Mouse (Mus musculus): ENCODE measurements around the gene Faap20. TPM values are rescaled to one million over a fixed set of nuclear protein-coding genes. Genes with fewer than 3 reads are reported as not detected.

The Faap20 gene
- total and polyA plus RNA-seq, 2 experiments from 2014 or later, result 60.8 to 61.4 TPM

GRCm38 (mm10) chr4:155267047-155267543 lies 17.5 kb downstream of the Faap20 start:
- no peaks in the 10 kb centered on the region for H3K9me3 ChIP-seq (ENCODE audit: low read length)
- no peak overlapping the region for H3K4me2 ChIP-seq (ENCODE audit: low read depth, low read length)
- H3K4me1 ChIP-seq (ENCODE audit: insufficient read depth, low read length), result no peaks in the 10 kb centered on the region
- no peaks in the 10 kb centered on the region for H3K27me3 ChIP-seq (ENCODE audit: insufficient read depth, low read length)
- no peak overlapping the region for H3K27ac ChIP-seq
- no peak overlapping the region for H3K4me3 ChIP-seq (ENCODE audit: low read length)
- DNase-seq (ENCODE audit: low spot score) (no peak), ATAC-seq (no peak)
- TF ChIP-seq CTCF (IDR thresholded peaks at IDR 0.05; ENCODE audit: low read depth), result no peak
- no peak overlapping the region for H3K9ac ChIP-seq (replicated peaks; ENCODE audit: low read length)
- 73% methylated on average over 7 of the region's 7 CpGs for WGBS
- 0 out of 2 replicates have a peak, but pooled peaks cover 3% of the 10 kb centered on the region for H3K36me3 ChIP-seq (ENCODE audit: insufficient read depth, low read length)

GRCm38 (mm10) chr4:155267639-155268175 lies 18.1 kb downstream of the Faap20 start:
- no peak for ATAC-seq
- H3K27me3 ChIP-seq (ENCODE audit: insufficient read depth, low read length), result no peaks in the 10 kb centered on the region
- DNase-seq (ENCODE audit: low spot score), result no peak
- H3K4me2 ChIP-seq (ENCODE audit: low read depth, low read length), result no peak overlapping the region
- 0 out of 2 replicates have a peak, but pooled peaks cover 3% of the 10 kb centered on the region for H3K36me3 ChIP-seq (ENCODE audit: insufficient read depth, low read length)
- H3K4me3 ChIP-seq (ENCODE audit: low read length), result no peak overlapping the region
- H3K9me3 ChIP-seq (ENCODE audit: low read length), result no peaks in the 10 kb centered on the region
- TF ChIP-seq CTCF (IDR thresholded peaks at IDR 0.05; ENCODE audit: low read depth), result no peak
- H3K9ac ChIP-seq (replicated peaks; ENCODE audit: low read length), result no peak overlapping the region
- H3K4me1 ChIP-seq (ENCODE audit: insufficient read depth, low read length), result no peaks in the 10 kb centered on the region
- H3K27ac ChIP-seq, result no peak overlapping the region
- whole genome bisulfite sequencing, result 49% methylated on average over 12 of the region's 12 CpGs

- H3K4me1 ChIP-seq (ENCODE audit: insufficient read depth, low read length), result no peaks in the 10 kb centered on the region
- no peaks in the 10 kb centered on the region for H3K9me3 ChIP-seq (ENCODE audit: low read length)
- H3K4me2 ChIP-seq (ENCODE audit: low read depth, low read length), result no peak overlapping the region
- WGBS, result 41% methylated on average over 5 of the region's 5 CpGs
- H3K4me3 ChIP-seq (ENCODE audit: low read length), result no peak overlapping the region
- DNase-seq (ENCODE audit: low spot score) (peak; percentile 31), ATAC-seq (no peak)
- no peak overlapping the region for H3K27ac ChIP-seq
- H3K9ac ChIP-seq (replicated peaks; ENCODE audit: low read length), result no peak overlapping the region
- H3K27me3 ChIP-seq (ENCODE audit: insufficient read depth, low read length), result no peaks in the 10 kb centered on the region
- peak; percentile 63 for TF ChIP-seq CTCF (IDR thresholded peaks at IDR 0.05; ENCODE audit: low read depth)
- H3K36me3 ChIP-seq (ENCODE audit: insufficient read depth, low read length), result peaks cover 3% of the 10 kb centered on the region; the same call in 1 of the 2 replicates
Observed at GRCm38 (mm10) chr4:155268382-155268781, 18.8 kb downstream of the Faap20 start.

- DNase-seq (ENCODE audit: low spot score) (no peak), ATAC-seq (no peak; the same call in 1 of the 2 replicates)
- no peaks in the 10 kb centered on the region for H3K27me3 ChIP-seq (ENCODE audit: insufficient read depth, low read length)
- no peak for TF ChIP-seq CTCF (IDR thresholded peaks at IDR 0.05; ENCODE audit: low read depth)
- no peaks in the 10 kb centered on the region for H3K4me1 ChIP-seq (ENCODE audit: insufficient read depth, low read length)
- H3K36me3 ChIP-seq (ENCODE audit: insufficient read depth, low read length), result peaks cover 3% of the 10 kb centered on the region; the same call in 1 of the 2 replicates
- H3K9me3 ChIP-seq (ENCODE audit: low read length), result no peaks in the 10 kb centered on the region
- no peak overlapping the region for H3K9ac ChIP-seq (replicated peaks; ENCODE audit: low read length)
- WGBS, result 53% methylated on average over 5 of the region's 5 CpGs
- H3K4me2 ChIP-seq (ENCODE audit: low read depth, low read length), result no peak overlapping the region
- H3K27ac ChIP-seq, result no peak overlapping the region
- H3K4me3 ChIP-seq (ENCODE audit: low read length), result no peak overlapping the region
Observed at GRCm38 (mm10) chr4:155274451-155274850, 24.8 kb downstream of the Faap20 start.

GRCm38 (mm10) chr4:155274851-155275250 lies 25.2 kb downstream of the Faap20 start:
- no peaks in the 10 kb centered on the region for H3K27me3 ChIP-seq (ENCODE audit: insufficient read depth, low read length)
- no peak for TF ChIP-seq CTCF (IDR thresholded peaks at IDR 0.05; ENCODE audit: low read depth)
- H3K9me3 ChIP-seq (ENCODE audit: low read length), result no peaks in the 10 kb centered on the region
- ATAC-seq (no peak), DNase-seq (ENCODE audit: low spot score) (peak; percentile 61)
- no peak overlapping the region for H3K9ac ChIP-seq (replicated peaks; ENCODE audit: low read length)
- H3K36me3 ChIP-seq (ENCODE audit: insufficient read depth, low read length), result peaks cover 3% of the 10 kb centered on the region; the same call in 1 of the 2 replicates
- no peak overlapping the region for H3K4me2 ChIP-seq (ENCODE audit: low read depth, low read length)
- H3K4me3 ChIP-seq (ENCODE audit: low read length), result no peak overlapping the region
- H3K4me1 ChIP-seq (ENCODE audit: insufficient read depth, low read length), result no peaks in the 10 kb centered on the region
- H3K27ac ChIP-seq, result no peak overlapping the region
- 56% methylated on average over 3 of the region's 3 CpGs for WGBS

- no peak for TF ChIP-seq CTCF (IDR thresholded peaks at IDR 0.05; ENCODE audit: low read depth)
- DNase-seq (ENCODE audit: low spot score) (no peak), ATAC-seq (no peak)
- Histone ChIP-seq H3K36me3 (ENCODE audit: insufficient read depth, low read length) (no peaks in the 10 kb centered on the region; the same call in 1 of the 2 replicates), H3K27me3 (ENCODE audit: insufficient read depth, low read length) (no peaks in the 10 kb centered on the region), H3K4me2 (ENCODE audit: low read depth, low read length) (no peak overlapping the region), H3K9me3 (ENCODE audit: low read length) (no peaks in the 10 kb centered on the region), H3K4me1 (ENCODE audit: insufficient read depth, low read length) (peaks cover 5% of the 10 kb centered on the region; the same call in 1 of the 2 replicates), H3K27ac (no peak overlapping the region), H3K9ac (replicated peaks; ENCODE audit: low read length) (no peak overlapping the region), H3K4me3 (ENCODE audit: low read length) (no peak overlapping the region)
- WGBS, result 52% methylated on average over 6 of the region's 6 CpGs
Observed at GRCm38 (mm10) chr4:155277963-155278362, 28.4 kb downstream of the Faap20 start.

GRCm38 (mm10) chr4:155279054-155279453 lies 29.5 kb downstream of the Faap20 start:
- peak; percentile 58 for TF ChIP-seq CTCF (IDR thresholded peaks at IDR 0.05; ENCODE audit: low read depth)
- Histone ChIP-seq H3K4me1 (ENCODE audit: insufficient read depth, low read length) (peaks cover 5% of the 10 kb centered on the region; the same call in 1 of the 2 replicates), H3K36me3 (ENCODE audit: insufficient read depth, low read length) (no peaks in the 10 kb centered on the region), H3K9ac (replicated peaks; ENCODE audit: low read length) (no peak overlapping the region), H3K4me2 (ENCODE audit: low read depth, low read length) (no peak overlapping the region), H3K27ac (no peak overlapping the region), H3K27me3 (ENCODE audit: insufficient read depth, low read length) (no peaks in the 10 kb centered on the region), H3K4me3 (ENCODE audit: low read length) (no peak overlapping the region), H3K9me3 (ENCODE audit: low read length) (no peaks in the 10 kb centered on the region)
- DNase-seq (ENCODE audit: low spot score) (peak; percentile 40), ATAC-seq (no peak)
- 83% methylated on average over 8 of the region's 8 CpGs for WGBS
